Mouse (Mus musculus): ENCODE data around the gene Nup133. TPM values are rescaled to one million over a fixed set of nuclear protein-coding genes. Genes with fewer than 3 reads are reported as not detected.

The Nup133 gene
- polyA plus RNA-seq (2015; fragmentation: Nextera tagmentation; extraction: Ambion mirVana) = 21.1 and 25.4 TPM in 2 replicates

DNA sequence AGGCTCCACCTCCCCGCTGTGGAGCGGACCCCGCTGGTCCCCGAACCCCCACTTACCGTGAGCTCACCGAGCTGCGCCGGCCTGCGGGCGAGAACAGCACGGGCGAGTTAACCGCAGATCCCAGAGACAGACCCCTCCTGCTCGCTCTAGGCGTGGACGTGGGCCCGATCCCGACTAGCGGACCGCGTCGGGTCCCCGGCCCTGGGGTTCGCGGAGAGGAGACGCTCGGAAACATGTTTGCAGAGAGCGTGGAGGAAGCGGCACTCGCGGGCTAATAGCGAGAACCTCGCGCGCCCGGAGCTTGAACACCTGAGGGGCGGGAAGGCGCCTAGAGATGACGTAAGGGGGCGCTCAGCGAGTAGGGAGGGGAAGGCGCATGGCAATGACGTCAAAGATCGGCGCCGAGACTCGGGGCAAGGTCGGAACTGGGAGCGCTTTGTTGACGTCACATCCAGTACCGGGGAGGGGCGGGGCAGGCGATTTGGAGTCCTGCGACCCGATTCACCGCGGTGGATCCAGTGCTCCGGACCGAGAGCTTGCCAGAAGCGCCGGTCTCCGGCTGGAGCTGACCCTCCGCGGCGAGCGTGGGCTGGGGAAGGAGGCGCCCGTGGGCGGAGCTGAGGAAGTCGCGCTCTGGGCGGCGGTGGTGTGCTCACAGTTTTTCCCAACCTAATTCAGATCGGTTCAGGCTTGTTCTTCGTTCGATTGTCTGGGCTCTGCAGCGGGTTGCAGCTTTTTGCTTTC, at the start of gene Nup133:
TSS of gene Nup133 (minus strand) at position 324 of the 744 bp plus-strand sequence.
- ATAC-seq (replicated peaks; ENCODE audit: insufficient number of reproducible peaks, insufficient read depth, low FRiP score, low read depth) = peak; percentile 92
- under 1% methylated on average over 77 of the region's 77 CpGs for WGBS
- H3K4me1 ChIP-seq (replicated peaks) = peaks cover 11% of the 10 kb centered on the region
- H3K27ac ChIP-seq = peak within 1 kb of the TSS; percentile 89
- peak within 1 kb of the TSS; percentile 92 for H3K4me2 ChIP-seq
- H3K36me3 ChIP-seq = peaks cover 26% of the 10 kb centered on the region; the same call in 1 of the 2 replicates
- H3K4me3 ChIP-seq = peak within 1 kb of the TSS; percentile 100
- peak within 1 kb of the TSS; percentile 95 for H3K9ac ChIP-seq
- no peaks in the 10 kb centered on the region for H3K27me3 ChIP-seq
- H3K9me3 ChIP-seq (replicated peaks) = no peaks in the 10 kb centered on the region

DNA sequence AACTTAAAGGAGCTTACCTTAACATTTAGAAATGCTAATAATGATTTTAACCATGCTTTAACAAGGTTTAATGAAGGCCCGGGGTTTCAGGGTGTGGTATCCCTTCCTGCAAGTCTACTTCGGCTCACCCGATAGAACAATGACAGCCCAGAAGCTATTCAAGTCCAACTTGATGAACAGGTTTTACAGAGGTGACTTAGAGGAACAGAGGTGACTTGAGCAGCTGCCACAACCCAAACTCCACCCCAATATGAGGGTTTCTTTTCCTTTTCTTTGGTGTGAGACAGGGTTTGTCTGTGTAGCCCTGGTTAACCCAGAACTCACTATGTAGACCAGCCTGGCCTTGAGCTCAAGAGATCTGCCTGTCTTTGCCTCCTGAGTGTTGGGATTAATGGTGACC, 44.9 kb upstream of the Nup133 start:
- peaks cover 14% of the 10 kb centered on the region for H3K36me3 ChIP-seq
- no peak overlapping the region for H3K4me3 ChIP-seq
- no peaks in the 10 kb centered on the region for H3K27me3 ChIP-seq
- ATAC-seq (replicated peaks; ENCODE audit: insufficient number of reproducible peaks, insufficient read depth, low FRiP score, low read depth) = no peak
- no peak overlapping the region for H3K27ac ChIP-seq
- H3K4me1 ChIP-seq (replicated peaks) = peaks cover 15% of the 10 kb centered on the region
- H3K9ac ChIP-seq = no peak overlapping the region
- no peaks in the 10 kb centered on the region for H3K9me3 ChIP-seq (replicated peaks)
- WGBS = 86% methylated on average over 3 of the region's 3 CpGs
- H3K4me2 ChIP-seq = no peak overlapping the region

DNA sequence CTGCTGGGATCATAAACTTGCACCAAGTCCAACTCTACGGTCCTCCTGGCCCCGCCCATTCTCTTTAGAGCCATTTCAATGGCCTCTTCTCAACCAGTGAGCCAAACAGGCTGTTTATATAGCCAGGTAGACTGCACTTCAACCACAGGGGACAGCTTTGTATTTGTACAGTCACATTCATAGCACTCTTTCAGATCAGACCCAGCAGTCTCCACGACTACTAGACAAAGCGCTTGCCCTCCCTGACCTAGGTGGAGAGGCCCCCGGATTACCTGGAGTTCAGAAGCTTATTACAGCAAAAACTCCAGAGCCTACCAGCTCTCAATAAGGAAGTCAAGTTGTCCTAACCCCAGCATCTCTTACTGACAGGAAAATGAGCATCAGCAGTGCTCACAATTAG, 44.5 kb upstream of the Nup133 start:
- Histone ChIP-seq H3K4me3 (no peak overlapping the region), H3K4me1 (replicated peaks) (peaks cover 19% of the 10 kb centered on the region), H3K9ac (no peak overlapping the region), H3K9me3 (replicated peaks) (no peaks in the 10 kb centered on the region), H3K4me2 (no peak overlapping the region), H3K27ac (no peak overlapping the region), H3K36me3 (peaks cover 14% of the 10 kb centered on the region), H3K27me3 (no peaks in the 10 kb centered on the region)
- 87% methylated on average over 5 of the region's 5 CpGs for WGBS
- no peak for ATAC-seq (replicated peaks; ENCODE audit: insufficient number of reproducible peaks, insufficient read depth, low FRiP score, low read depth)

DNA sequence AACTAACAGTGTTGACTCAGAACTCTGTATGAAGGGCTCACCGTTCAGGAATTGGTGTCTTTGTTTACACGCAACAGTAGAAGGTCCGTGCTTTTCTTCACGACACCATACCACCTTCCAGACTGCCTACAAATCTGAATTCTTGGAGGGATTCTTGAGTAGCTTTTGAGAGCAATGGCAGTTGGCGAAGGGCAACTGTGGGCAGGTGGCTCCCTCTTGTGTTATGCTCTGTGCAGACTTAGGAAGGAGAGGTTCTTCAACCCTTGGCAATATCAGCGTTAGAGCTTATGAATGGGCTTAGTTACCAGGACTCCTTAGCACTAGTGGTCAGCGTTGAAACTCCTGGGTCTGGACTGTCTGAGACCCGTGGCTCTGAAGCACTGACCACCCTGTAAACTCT, 43.5 kb upstream of the Nup133 start:
- Histone ChIP-seq H3K36me3 (peaks cover 14% of the 10 kb centered on the region), H3K4me2 (no peak overlapping the region), H3K9ac (no peak overlapping the region), H3K27me3 (no peaks in the 10 kb centered on the region), H3K27ac (no peak overlapping the region), H3K9me3 (replicated peaks) (no peaks in the 10 kb centered on the region), H3K4me1 (replicated peaks) (peaks cover 23% of the 10 kb centered on the region), H3K4me3 (no peak overlapping the region)
- 75% methylated on average over 8 of the region's 8 CpGs for WGBS
- ATAC-seq (replicated peaks; ENCODE audit: insufficient number of reproducible peaks, insufficient read depth, low FRiP score, low read depth) = no peak

DNA sequence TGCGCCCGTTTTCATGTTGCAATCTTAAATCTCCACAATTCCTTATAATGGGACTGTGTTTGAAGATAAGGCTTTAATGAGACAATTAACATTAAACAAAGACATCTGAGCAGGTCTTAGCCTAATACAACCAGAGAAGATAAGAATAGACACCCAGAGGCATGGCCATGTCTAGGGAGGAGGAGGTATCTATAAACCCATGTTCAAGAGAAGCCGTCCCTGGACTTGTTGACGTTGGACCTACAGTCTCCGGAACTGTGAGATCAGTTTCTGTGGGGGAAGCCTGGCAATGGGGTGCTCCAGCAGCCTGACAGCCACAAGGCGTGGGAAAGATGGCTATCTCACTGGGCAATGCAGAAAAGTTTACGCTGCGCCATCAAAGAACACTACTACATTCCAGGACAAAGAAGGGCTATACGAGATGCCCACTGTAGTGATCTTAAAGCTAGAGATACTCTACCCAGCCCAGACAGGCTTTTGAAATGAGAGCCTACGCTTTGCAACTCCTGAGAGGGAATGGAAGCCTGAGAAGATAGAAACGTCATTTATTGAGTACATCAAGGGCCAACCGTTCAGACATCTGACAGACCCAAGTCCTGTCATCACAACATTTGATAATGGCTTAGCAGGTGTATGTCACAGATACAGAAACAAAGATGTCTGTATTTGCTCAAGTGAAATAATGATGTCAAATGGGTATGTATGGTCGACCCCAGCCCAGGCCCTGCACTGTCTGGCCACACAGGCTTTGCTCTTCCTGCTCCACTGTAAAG, 41.4 kb upstream of the Nup133 start:
- Histone ChIP-seq H3K27me3 (no peaks in the 10 kb centered on the region), H3K4me2 (no peak overlapping the region), H3K27ac (no peak overlapping the region), H3K36me3 (no peaks in the 10 kb centered on the region), H3K9me3 (replicated peaks) (no peaks in the 10 kb centered on the region), H3K9ac (no peak overlapping the region), H3K4me1 (replicated peaks) (peaks cover 23% of the 10 kb centered on the region), H3K4me3 (no peak overlapping the region)
- ATAC-seq (replicated peaks; ENCODE audit: insufficient number of reproducible peaks, insufficient read depth, low FRiP score, low read depth) = no peak
- 51% methylated on average over 13 of the region's 13 CpGs for WGBS

DNA sequence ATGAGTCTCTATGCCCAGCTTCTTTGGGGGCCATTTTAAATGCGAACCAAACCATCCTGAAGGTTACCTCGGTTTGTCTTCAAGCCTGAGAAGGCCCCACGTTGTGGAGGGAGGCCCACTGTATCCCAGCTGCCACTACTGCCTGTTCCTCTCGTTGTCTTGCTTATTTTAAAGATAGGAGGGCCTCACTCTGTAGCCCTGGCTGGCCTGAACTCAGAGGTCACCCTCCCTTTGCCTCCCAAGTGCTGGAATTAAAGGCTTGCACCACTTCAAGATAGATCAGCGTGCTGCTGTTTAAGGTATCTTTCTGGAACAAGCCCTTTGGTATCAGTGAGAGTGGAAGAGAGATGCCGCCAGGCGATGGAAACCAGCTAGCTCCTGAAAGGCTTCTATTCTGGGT, 40.1 kb upstream of the Nup133 start:
- peak overlapping the region; percentile 33 for H3K27ac ChIP-seq
- H3K9ac ChIP-seq = no peak overlapping the region
- H3K4me3 ChIP-seq = no peak overlapping the region
- H3K9me3 ChIP-seq (replicated peaks) = no peaks in the 10 kb centered on the region
- H3K4me2 ChIP-seq = peak overlapping the region; percentile 1; the same call in 1 of the 2 replicates
- H3K4me1 ChIP-seq (replicated peaks) = peaks cover 23% of the 10 kb centered on the region
- H3K27me3 ChIP-seq = no peaks in the 10 kb centered on the region
- ATAC-seq (replicated peaks; ENCODE audit: insufficient number of reproducible peaks, insufficient read depth, low FRiP score, low read depth) = no peak; the same call in 1 of the 2 replicates
- H3K36me3 ChIP-seq = no peaks in the 10 kb centered on the region
- WGBS = 22% methylated on average over 7 of the region's 7 CpGs

DNA sequence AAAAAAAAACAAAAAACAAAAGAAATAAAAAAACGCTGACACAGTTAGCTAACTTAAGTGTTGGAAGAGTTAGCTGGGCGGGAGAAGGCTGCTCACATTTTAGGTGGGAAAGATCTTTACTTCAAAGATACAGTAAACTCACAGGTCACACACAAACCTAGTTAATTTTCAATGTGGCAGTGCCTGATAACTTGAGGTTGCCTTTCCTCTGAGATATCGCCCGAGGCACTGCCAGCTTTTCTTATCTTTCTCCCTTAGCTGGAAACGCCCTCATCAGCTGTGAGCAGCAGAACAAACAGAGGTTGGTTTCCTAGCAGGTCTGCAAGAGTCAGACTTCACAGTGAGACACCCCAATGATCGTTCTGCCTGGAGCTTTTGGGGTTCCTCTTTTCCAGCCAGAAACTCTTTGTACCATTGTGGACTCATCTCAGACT, 39.6 kb upstream of the Nup133 start:
- Histone ChIP-seq H3K36me3 (no peaks in the 10 kb centered on the region), H3K4me1 (replicated peaks) (peaks cover 23% of the 10 kb centered on the region), H3K4me3 (no peak overlapping the region), H3K4me2 (peak overlapping the region; percentile 1; the same call in 1 of the 2 replicates), H3K27ac (peak overlapping the region; percentile 33), H3K27me3 (no peaks in the 10 kb centered on the region), H3K9me3 (replicated peaks) (no peaks in the 10 kb centered on the region), H3K9ac (no peak overlapping the region)
- 25% methylated on average over 6 of the region's 6 CpGs for WGBS
- peak; percentile 54; the same call in 1 of the 2 replicates for ATAC-seq (replicated peaks; ENCODE audit: insufficient number of reproducible peaks, insufficient read depth, low FRiP score, low read depth)

DNA sequence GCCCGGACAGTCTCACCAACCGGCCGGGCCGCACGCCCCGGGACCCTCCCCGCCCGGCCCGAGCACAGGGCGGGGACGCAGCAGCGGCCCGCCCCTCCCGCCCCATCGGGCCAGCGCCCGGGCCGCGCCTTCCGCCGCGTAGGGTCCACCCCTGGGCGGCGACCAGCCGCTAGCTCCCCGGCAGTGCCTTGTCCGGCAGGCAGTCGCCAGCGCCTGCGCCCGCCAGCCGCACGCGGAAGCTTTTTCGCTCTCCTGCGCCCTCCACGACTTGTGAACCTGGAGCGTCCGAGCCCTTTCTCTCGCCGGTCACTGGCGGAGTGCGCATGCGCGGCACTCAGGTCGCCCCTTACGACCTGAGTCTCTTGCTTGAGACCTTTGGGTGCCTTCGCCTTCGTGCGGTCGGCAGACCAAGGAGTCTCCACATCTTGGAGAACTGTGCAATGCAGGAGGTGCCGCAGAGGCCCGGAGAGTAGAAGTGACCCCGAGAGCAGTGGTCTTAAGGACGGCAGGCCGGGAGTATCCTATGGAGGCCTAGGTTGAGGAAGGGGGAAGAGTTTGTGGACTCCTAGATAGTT, 33.8 kb upstream of the Nup133 start, which contains the start of gene Abcb10:
TSS of gene Abcb10 (minus strand) at position 297 of the 575 bp plus-strand sequence.
- WGBS = under 1% methylated on average over 43 of the region's 56 CpGs
- peaks cover 35% of the 10 kb centered on the region for H3K4me1 ChIP-seq (replicated peaks)
- no peaks in the 10 kb centered on the region for H3K27me3 ChIP-seq
- H3K4me2 ChIP-seq = peak within 1 kb of the TSS; percentile 78
- peak within 1 kb of the TSS; percentile 80 for H3K9ac ChIP-seq
- H3K27ac ChIP-seq = peak within 1 kb of the TSS; percentile 91
- peak within 1 kb of the TSS; percentile 63 for H3K4me3 ChIP-seq
- H3K9me3 ChIP-seq (replicated peaks) = no peaks in the 10 kb centered on the region
- ATAC-seq (replicated peaks; ENCODE audit: insufficient number of reproducible peaks, insufficient read depth, low FRiP score, low read depth) = peak; percentile 97
- no peaks in the 10 kb centered on the region for H3K36me3 ChIP-seq

DNA sequence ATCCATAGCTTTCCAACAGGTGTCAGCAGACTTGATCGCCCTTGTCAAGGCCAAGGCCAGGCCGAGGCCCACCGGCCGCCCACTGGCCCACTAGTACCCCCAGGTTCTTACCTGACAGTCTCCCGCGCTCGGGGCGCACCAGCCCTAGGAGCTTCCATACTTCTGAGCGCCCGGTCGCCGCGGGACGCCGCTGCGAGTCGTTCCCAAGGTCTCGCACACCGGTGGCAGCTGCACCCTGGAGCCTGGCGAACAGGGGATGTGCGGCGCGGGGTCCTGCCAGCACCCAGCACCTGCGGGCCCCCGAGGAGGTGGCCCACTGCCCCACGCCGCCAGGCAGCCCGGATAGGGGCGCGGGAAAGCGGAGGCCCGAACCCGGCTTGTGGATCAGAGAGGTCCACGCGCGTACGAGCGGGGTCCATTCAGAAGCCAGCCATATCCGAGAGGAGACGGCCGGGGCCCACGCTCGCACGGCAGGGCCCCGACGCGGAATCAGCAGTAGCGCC, 33.3 kb upstream of the Nup133 start:
- Histone ChIP-seq H3K9me3 (replicated peaks) (no peaks in the 10 kb centered on the region), H3K4me2 (peak overlapping the region; percentile 78), H3K27me3 (no peaks in the 10 kb centered on the region), H3K4me1 (replicated peaks) (peaks cover 41% of the 10 kb centered on the region), H3K4me3 (peak overlapping the region; percentile 63), H3K36me3 (no peaks in the 10 kb centered on the region), H3K9ac (peak overlapping the region; percentile 80), H3K27ac (peak overlapping the region; percentile 91)
- WGBS = under 1% methylated on average over 48 of the region's 48 CpGs
- peak; percentile 24 for ATAC-seq (replicated peaks; ENCODE audit: insufficient number of reproducible peaks, insufficient read depth, low FRiP score, low read depth)

DNA sequence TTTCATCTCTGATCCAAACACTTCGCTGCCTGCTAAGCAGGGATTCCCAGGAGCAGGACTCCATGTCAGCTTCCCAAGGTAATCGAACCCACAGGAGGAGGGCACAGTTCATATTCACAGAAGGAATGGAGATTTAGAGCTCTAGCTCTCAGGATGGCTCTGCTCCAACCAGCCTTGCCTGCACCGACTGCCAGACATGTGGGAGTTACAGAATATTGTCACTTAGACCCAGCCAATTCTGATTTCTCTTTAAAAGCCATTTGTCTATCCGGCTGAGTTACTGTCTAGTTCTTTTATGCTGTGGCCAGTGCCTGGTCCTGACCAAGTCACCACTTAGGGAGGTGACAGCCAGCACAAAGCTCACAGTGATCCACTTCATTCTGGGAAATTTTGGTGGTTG, 32.6 kb upstream of the Nup133 start:
- H3K4me2 ChIP-seq = peak overlapping the region; percentile 78
- H3K36me3 ChIP-seq = no peaks in the 10 kb centered on the region
- H3K27me3 ChIP-seq = no peaks in the 10 kb centered on the region
- WGBS = 35% methylated on average over 4 of the region's 4 CpGs
- H3K4me3 ChIP-seq = peak overlapping the region; percentile 63
- no peak overlapping the region for H3K9ac ChIP-seq
- H3K4me1 ChIP-seq (replicated peaks) = peaks cover 41% of the 10 kb centered on the region
- ATAC-seq (replicated peaks; ENCODE audit: insufficient number of reproducible peaks, insufficient read depth, low FRiP score, low read depth) = no peak
- no peaks in the 10 kb centered on the region for H3K9me3 ChIP-seq (replicated peaks)
- H3K27ac ChIP-seq = no peak overlapping the region

DNA sequence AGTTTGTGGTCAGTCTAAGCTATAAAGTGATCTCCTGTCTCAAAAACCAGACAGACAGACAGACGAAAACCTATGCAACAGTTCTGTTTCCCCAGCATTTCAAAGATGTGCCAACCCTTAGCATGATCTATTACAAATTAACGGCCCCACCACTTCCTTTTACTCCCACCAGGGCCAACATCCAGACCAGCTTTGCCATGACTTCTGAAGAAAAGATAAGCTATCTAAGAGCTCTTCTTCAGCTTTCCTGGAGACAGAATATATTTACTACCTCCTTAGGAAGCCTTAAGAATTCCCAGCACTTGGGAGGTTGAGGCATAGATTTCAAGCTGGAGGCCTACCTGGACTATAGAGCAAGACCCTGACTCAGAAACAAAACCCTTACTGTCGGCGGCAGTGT, 31.2 kb upstream of the Nup133 start:
- 63% methylated on average over 4 of the region's 4 CpGs for WGBS
- Histone ChIP-seq H3K36me3 (no peaks in the 10 kb centered on the region), H3K27me3 (no peaks in the 10 kb centered on the region), H3K9ac (no peak overlapping the region), H3K4me3 (no peak overlapping the region), H3K4me2 (no peak overlapping the region), H3K27ac (no peak overlapping the region), H3K9me3 (replicated peaks) (no peaks in the 10 kb centered on the region), H3K4me1 (replicated peaks) (peaks cover 41% of the 10 kb centered on the region)
- ATAC-seq (replicated peaks; ENCODE audit: insufficient number of reproducible peaks, insufficient read depth, low FRiP score, low read depth) = no peak
